Mouse (Mus musculus) spleen, postnatal 14 days (tissue): ENCODE results near the gene Pnck.

Experiments
- DNase-seq, 2 experiments: peaks; one replicate each; pipeline ENCODE4 v3.0.0; 2021 to 2022; ENCODE audit warnings: low spot score in 2 of 2

Gene Pnck

DNA sequence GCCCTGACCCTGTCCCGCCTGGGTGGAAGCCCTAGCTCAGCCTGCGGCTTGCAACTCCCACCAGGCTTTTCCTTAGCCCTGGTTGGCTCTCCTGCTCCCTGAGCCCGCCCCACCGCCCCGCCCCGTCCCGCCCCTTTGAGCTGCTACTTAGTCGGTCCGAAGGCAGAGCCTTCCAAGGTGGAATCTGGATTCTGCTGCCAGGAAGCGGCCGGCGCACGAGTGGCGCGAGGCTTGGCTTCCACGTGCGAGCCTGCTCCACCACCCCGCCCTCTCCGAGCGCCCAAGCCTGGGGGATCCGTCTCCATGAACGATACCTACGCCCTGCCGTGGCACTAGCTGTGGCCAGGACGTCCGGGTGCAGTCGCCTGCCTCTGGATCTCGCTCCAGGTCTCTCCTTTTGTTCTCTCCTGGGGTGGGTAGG is 20.7 kb downstream of the Pnck start, which contains the start of gene Dusp9:
Gene Dusp9 (plus strand): TSS at position 165 of the 421 bp plus-strand sequence.
- no peak for DNase-seq

DNA sequence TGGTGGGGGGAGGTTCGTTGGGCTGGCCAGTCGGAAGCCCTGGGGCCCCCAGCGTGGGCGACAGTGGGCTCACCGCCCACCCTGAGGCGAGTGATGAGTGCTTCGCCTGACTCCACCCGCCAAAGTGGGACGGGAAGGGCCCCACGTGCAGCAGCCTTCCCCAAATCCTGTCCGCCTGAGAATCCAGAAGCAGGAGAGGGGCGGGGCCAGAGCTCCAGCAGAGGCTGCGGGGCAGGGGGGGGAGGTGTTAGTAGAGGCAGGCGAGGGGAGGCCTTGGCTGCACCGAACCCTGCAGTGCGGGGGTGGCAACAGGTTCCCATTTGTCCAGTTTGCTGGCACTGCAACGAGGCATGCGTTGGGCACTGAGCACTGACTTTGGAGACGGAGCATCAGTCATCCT is 22.5 kb downstream of the Pnck start:
- no peak for DNase-seq

DNA sequence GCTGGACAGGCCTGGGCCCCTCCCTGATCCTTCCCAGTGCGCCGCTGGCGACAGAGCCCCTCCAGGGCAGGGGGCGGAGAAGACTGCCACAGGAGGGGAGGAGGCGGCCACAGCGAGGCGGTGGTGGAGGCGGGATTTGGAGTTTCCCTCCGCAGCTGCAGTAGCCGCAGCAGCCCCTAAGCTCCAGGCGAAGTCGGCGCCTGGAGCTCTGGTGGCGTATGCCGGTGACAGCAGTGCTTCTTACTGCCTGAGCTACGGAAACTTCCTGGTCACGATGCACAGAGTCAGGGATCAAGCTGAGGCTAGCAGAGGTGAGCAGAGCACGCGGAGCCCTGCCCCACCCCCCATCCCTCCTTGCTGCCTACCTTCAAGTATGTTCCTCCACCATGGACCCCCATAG is 24.5 kb downstream of the Pnck start:
- DNase-seq = no peak

DNA sequence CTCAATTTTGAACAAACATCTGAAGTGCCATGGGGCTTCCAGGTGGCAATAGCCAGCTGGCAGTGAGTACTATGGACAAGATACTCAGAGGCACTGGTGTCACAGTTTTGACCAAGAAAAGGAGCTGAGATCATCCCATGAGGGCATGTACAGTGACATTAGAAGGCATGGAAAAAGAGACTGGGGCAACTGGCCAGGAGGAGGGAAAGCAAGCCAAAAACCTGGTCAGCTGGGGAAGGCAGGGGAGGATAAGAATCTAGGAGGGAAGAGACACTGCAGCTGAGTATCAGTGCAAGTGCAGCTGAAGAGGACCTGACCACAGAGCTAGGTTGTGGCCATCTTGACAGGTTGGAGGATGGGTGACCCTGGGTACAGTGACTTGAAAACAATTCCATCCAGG is 32.9 kb downstream of the Pnck start:
- DNase-seq = no peak

DNA sequence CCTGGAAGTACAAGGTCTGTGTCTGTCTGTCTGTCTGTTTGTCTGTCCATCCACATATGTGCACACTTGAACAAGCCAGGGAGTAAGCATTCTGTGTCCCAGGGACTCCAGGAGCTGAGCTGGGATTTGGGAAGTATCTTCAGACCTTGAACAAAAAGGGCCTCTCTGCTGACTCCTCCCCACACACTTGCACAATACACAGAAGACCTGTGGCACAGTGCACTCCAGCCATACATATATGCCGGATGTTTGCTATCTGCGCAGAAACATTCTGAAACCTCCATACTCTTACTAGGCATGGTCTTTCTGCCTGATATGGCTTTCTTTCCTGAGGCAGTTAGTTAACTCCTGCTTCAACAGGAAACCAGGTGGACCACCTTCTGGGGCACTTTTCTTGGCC is 40.0 kb downstream of the Pnck start:
- DNase-seq = no peak

DNA sequence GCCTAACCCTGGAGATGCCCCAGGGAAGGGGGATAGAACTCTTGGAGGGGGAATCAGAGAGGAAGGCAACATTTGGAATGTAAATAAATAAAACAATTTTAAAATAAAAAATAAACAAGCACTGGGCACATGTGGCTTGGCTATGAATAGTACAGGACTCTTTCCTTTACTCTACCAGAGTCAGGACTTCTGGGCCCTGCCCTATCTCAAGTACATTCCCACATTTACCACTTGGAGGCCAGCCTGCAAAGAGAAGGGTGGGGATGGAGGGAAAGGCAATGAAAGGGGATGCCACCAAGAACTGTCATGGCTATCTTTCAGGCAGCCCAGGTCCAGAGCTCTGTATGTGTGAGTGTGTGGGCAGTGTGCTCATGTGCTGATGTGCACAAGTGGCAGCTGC is 40.5 kb downstream of the Pnck start:
- no peak for DNase-seq

DNA sequence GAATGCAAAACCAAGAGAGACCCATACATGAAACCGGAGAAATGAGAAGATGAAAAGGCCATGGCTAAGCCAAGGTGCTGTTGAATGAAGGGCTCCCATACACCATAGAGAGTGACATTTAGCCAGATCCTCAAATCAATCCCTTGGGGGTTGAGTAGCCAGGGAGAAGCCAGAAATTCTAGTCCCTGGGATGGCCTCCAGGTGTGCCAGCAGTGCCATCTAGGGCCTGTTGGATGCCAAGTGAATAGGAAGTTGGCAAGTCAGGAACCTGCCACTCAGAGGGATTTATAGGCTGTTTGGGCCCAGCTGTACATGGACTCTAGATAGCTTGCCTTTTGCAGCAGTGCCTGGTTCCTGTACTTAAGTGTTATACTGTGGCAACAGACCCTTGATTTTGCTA is 44.0 kb downstream of the Pnck start:
- DNase-seq = no peak

DNA sequence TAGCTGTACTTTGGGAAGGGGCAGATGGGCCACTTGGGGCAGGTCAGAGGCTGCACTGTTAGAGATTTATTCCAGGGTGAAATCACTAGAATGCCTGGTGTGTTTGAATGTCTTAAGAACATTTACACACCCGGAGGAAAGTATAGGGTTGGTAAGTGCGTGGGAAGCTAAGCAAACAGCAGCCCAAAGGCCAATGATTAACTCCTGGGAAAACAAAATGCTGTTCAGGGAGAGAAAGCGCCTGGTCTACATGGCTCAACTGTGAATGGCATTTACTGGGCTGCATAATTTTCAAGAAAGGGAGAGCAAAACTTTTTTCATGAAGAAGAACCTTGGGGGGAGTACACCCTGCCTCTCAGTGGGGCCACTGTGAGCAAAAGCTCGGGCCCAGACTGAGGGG is 46.3 kb downstream of the Pnck start:
- no peak for DNase-seq
